Mouse (Mus musculus): ENCODE measurements around the gene Mbd6.

Gene Mbd6

GRCm38 (mm10) chr10:127262548-127263398, 26.0 kb downstream of the Mbd6 start, which contains the start of gene Kif5a:
Gene Kif5a, minus strand, starts transcription at chr10:127263348.
- peak in 1 of 2 experiments; percentile 45 for DNase-seq (ENCODE audit: low spot score in 2 of 2)

DNA sequence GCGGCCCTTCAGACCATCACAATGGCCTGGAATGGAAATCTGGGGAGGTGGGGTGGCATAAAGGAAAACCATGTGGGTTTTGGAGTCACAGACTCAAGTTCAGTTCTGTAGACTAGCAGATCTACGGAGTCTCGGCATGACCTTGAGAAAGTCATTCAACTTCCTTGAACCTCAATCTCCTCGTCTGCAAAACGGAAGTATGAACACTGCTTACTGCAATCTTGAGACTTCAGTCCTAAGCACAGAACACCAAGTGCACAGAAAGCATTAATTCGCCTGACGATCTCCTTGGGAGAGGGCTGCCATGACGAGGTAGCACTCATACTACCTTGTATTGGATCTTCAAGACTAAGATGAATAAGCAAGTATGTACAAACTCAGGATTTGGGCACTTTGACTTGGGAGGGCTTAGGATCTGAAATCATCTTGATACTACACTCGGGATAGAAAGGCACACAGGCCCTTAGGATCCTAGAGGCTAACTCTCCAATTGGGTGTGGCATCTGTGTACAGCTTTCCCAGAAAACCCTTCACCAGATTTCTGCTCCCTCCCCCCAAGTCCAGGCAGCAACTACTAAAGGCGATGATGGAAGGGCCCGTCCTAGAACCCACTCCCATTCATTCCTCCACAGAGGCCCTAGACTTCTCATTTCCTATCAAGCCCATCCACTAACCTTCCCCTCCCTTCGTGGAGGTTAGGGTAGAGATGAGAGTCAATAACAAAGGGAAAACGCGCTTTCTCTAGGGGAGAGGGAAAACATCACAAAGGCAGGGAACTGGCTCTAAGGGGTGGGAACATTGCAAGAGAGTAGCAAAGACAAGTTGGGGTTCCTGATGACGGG, 26.9 kb downstream of the Mbd6 start:
- DNase-seq (ENCODE audit: low spot score in 2 of 2): no peak

- DNase-seq (ENCODE audit: low spot score in 2 of 2): no peak
These were observed 30.3 kb downstream of the Mbd6 start for GRCm38 (mm10) chr10:127258489-127258888.

DNA sequence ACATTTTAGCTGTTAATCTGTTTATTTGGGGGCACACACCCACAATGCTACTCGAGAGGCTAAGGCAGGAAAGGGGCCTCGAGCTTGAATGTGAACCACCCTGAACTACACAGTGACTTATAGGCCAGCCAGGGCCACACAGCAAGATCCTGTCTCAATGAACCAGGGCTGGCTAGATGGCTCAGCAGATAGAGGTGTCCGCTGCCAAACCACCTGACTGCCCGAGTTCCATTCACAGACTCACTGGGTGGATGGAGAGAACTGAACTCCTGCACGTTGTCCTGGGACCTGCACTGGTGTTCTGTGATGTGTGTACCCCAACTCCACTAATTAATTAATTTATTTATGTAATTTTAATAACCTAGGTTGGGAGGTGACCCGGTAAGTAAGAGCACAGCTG, 31.0 kb downstream of the Mbd6 start:
- no peak for DNase-seq (ENCODE audit: low spot score in 2 of 2)

DNA sequence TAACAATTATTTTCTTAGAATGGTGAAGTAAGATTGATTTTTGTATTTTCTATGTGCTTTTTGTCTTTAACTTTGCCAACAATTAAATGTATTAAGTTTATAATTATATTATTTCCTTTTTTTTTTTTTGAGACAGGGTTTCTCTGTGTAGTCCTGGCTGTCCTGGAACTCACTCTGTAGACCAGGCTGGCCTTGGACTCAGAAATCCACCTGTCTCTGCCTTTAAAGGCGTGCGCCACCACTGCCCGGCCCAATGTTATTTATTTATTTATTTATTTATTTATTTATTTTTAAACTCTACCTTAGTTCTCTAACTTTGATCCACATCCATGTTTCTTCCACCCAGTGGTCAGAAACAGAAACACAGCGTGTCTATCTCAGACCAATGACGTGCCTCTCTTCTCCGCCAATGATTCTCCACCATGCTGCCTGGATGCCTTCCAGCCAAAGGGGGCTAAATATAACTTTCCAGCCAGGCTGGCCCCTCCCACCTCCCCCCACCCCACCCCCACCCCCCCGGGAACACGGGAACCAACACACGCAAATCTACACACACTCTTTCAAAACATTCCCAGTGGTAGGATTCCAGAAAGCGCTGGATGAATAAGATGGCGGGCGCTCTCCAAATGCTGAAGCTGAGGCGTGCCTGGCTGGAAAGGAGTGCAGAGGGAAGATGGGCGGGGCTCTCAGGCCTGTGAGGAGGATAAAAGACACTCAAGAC, 33.0 kb downstream of the Mbd6 start:
- no peak for DNase-seq (ENCODE audit: low spot score in 2 of 2)

DNA sequence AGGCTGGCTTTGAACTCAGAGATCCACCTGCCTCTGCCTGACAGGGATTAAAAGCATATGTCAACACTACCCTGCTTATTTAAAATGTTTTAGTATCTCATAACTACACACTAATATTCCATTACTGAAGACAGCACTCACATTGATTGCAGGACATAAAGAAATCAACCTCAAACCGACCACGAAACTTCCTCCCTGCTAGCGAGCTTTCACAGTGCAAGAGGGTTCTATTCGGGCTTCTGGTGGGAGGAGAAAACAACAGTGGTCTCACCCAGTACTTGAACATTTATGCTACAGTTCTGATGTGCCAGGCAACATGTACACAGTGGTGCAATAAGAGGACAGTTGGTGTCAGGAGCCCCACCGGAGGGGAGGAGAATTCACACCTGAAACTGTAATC, 38.0 kb downstream of the Mbd6 start:
- DNase-seq (ENCODE audit: low spot score in 2 of 2): no peak

DNA sequence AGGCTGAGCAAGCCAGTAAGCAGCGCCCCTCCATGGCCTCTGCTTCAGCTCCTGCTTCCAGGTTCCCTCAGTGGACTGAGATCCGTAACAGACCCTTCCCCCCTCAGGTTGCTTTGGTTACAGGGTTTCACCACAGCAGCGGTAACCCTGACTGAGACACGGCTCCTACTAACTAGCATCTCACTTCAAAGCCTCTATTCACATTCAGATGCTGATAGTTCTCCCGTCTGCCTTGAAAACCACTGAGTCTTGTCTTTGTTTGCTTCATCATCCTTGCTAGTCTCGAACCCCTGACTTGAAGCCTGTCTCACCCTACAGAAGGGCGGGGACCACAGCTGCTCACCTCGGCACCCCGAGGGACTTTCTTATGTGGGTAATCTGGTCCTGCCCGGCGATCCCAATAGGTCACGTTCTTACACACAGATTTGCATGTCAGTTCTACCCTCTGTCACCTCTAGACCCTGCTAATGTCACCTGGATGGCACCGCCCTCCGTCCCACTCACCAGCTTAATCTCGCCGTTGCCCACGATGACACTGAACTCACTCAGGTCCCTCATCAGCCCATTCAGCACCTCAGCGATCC, 50.5 kb downstream of the Mbd6 start:
- DNase-seq (ENCODE audit: low spot score in 2 of 2): no peak

GRCm38 (mm10) chr10:127236541-127236940, 52.3 kb downstream of the Mbd6 start:
- no peak for DNase-seq (ENCODE audit: low spot score in 2 of 2)

DNA sequence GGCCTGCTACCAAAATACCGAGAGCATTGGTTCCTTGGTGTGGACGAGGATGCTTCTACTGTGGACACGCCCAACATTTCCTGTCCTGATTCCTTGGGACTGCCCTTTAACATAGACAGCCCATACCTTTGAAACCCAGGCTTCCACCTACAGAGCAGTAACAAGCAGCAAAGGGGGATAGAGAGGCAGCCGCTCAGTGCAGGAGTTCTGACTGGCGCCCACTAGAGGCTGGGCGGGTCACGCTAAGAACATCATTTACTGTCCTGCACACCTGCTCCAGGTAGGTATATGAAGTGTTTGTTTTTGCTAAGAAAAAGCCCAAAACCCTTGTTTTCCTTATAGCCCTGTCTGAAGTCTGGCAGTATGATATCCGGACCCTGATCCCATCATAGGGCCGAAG, 55.7 kb downstream of the Mbd6 start:
- DNase-seq (ENCODE audit: low spot score in 2 of 2): peak in 1 of 2 experiments; percentile 24
